ENCODE assay signal across 8 mouse cellular contexts in genomic region chr8:100772742-100773370, GRCm38 (mm10).
A peak's percentile ranks its signal among the peaks of the same experiment; 100 is the strongest.
DNase-seq lines count a peak whose midpoint lies in the region; ATAC-seq and TF ChIP-seq lines count a peak whose summit lies in the region.

No protein-coding gene starts in this region.

- no peak overlapping the region for H3K4me3 ChIP-seq in MEL (ENCODE audit: control insufficient read depth in 1 of 2, insufficient read depth in 1 of 2, low read depth in 2 of 2, low read length in 2 of 2)
- H3K4me3 ChIP-seq in embryonic facial prominence, embryonic 13.5 days, result peak overlapping the region; percentile 31
- H3K4me3 ChIP-seq in lung, postnatal 0 days (ENCODE audit: low read depth, low read length), result no peak overlapping the region

- TF ChIP-seq RAD21 in MEL (IDR thresholded peaks at IDR 0.05; ENCODE audit: low read depth, low read length), result peak; percentile 89

- H3K79me2 ChIP-seq in MEL (ENCODE audit: control insufficient read depth, insufficient read depth, low read length, poor library complexity), result no peaks in the 10 kb centered on the region

- peak; percentile 68 for DNase-seq in MEL (ENCODE audit: low read depth, low spot score)
- peak; percentile 32 for DNase-seq in adrenal gland, postnatal 25 days
- peak; percentile 49 for DNase-seq in heart, postnatal 4 days
- peak; percentile 47 to 81 for DNase-seq in layer of hippocampus, adult 18-20 months (ENCODE audit: low spot score in 2 of 2)
- peak; percentile 23 for DNase-seq in lung, postnatal 0 days (ENCODE audit: low spot score)
- peak; percentile 36 for DNase-seq in right cerebral cortex, postnatal 25 days
- DNase-seq in spleen, postnatal 10 days (ENCODE audit: low spot score in 2 of 2), result no peak

- WGBS in embryonic facial prominence, embryonic 13.5 days, result 17% methylated on average over 9 of the region's 9 CpGs
- 23% methylated on average over 9 of the region's 9 CpGs for WGBS in lung, postnatal 0 days

- TF ChIP-seq CTCF in MEL (IDR thresholded peaks at IDR 0.05 in 2 of 3, conservative IDR thresholded peaks at IDR 0.05 in 1 of 3; ENCODE audit: control insufficient read depth in 1 of 3, insufficient read depth in 1 of 3, low read depth in 2 of 3, low read length in 3 of 3, poor library complexity in 1 of 3, severe bottlenecking in 1 of 3), result peak; percentile 71 to 79 (median 77)
- TF ChIP-seq CTCF in lung, postnatal 0 days (IDR thresholded peaks at IDR 0.05), result peak; percentile 73

- no peaks in the 10 kb centered on the region for H3K9me3 ChIP-seq in MEL (replicated peaks; ENCODE audit: insufficient read depth, low read length)
- no peaks in the 10 kb centered on the region for H3K9me3 ChIP-seq in embryonic facial prominence, embryonic 13.5 days
- H3K9me3 ChIP-seq in lung, postnatal 0 days (ENCODE audit: low read length), result no peaks in the 10 kb centered on the region

- ATAC-seq in embryonic facial prominence, embryonic 13.5 days (ENCODE audit: insufficient number of reproducible peaks, insufficient read depth, low FRiP score, low TSS enrichment, low read depth), result no peak
- no peak for ATAC-seq in lung, postnatal 0 days

- no peak for TF ChIP-seq EP300 in MEL (IDR thresholded peaks at IDR 0.05; ENCODE audit: low read depth in 1 of 2, low read length in 2 of 2)
- TF ChIP-seq EP300 in lung, postnatal 0 days (IDR thresholded peaks at IDR 0.05), result no peak

- TF ChIP-seq POLR2A in MEL (IDR thresholded peaks at IDR 0.05; ENCODE audit: control insufficient read depth in 1 of 2, insufficient read depth in 1 of 2, low read depth in 1 of 2, low read length in 2 of 2, poor library complexity in 1 of 2), result no peak

- no peak overlapping the region for H3K9ac ChIP-seq in MEL (ENCODE audit: control insufficient read depth, low read depth, low read length, poor library complexity, severe bottlenecking)
- peak overlapping the region; percentile 65 for H3K9ac ChIP-seq in embryonic facial prominence, embryonic 13.5 days
- no peak overlapping the region for H3K9ac ChIP-seq in lung, postnatal 0 days (replicated peaks; ENCODE audit: low read depth)

- H3K4me2 ChIP-seq in embryonic facial prominence, embryonic 13.5 days, result peak overlapping the region; percentile 55
- no peak overlapping the region for H3K4me2 ChIP-seq in lung, postnatal 0 days (replicated peaks; ENCODE audit: low read depth, low read length)

- no peaks in the 10 kb centered on the region; a peak in 1 of 4 replicates for H3K4me1 ChIP-seq in MEL (ENCODE audit: control insufficient read depth in 1 of 2, insufficient read depth in 2 of 2, low read length in 2 of 2)
- no peaks in the 10 kb centered on the region for H3K4me1 ChIP-seq in embryonic facial prominence, embryonic 13.5 days
- no peaks in the 10 kb centered on the region for H3K4me1 ChIP-seq in lung, postnatal 0 days (ENCODE audit: insufficient read depth, low read depth, low read length)

- no peaks in the 10 kb centered on the region for H3K36me3 ChIP-seq in MEL (ENCODE audit: control insufficient read depth in 1 of 2, insufficient read depth in 2 of 2, low read length in 2 of 2)
- H3K36me3 ChIP-seq in embryonic facial prominence, embryonic 13.5 days, result no peaks in the 10 kb centered on the region
- no peaks in the 10 kb centered on the region for H3K36me3 ChIP-seq in lung, postnatal 0 days (ENCODE audit: insufficient read depth, low read length)

- H3K27me3 ChIP-seq in MEL (ENCODE audit: control insufficient read depth in 1 of 2, insufficient read depth in 2 of 2, low read length in 2 of 2), result no peaks in the 10 kb centered on the region
- H3K27me3 ChIP-seq in embryonic facial prominence, embryonic 13.5 days, result no peaks in the 10 kb centered on the region
- no peaks in the 10 kb centered on the region for H3K27me3 ChIP-seq in lung, postnatal 0 days (replicated peaks; ENCODE audit: insufficient read depth, low read length)

- H3K27ac ChIP-seq in MEL (ENCODE audit: control insufficient read depth, low read depth, low read length), result no peak overlapping the region
- H3K27ac ChIP-seq in embryonic facial prominence, embryonic 13.5 days, result no peak overlapping the region
- H3K27ac ChIP-seq in lung, postnatal 0 days (ENCODE audit: low read length), result no peak overlapping the region

TF ChIP-seq in MEL, 35 proteins besides CTCF, POLR2A, EP300 and RAD21:
- no peak for TF ChIP-seq GATA1 (IDR thresholded peaks at IDR 0.05; ENCODE audit: low read depth, low read length)
- no peak for TF ChIP-seq SIN3A (IDR thresholded peaks at IDR 0.05; ENCODE audit: low read length)
- no peak for TF ChIP-seq MEF2A (IDR thresholded peaks at IDR 0.05; ENCODE audit: extremely low read depth, insufficient replicate concordance, low read depth, low read length, poor library complexity, severe bottlenecking)
- TF ChIP-seq ELF1 (IDR thresholded peaks at IDR 0.05; ENCODE audit: low read depth, low read length), result no peak
- no peak for TF ChIP-seq HCFC1 (IDR thresholded peaks at IDR 0.05; ENCODE audit: low read depth, low read length)
- no peak for TF ChIP-seq MYB (IDR thresholded peaks at IDR 0.05; ENCODE audit: low read depth, low read length)
- TF ChIP-seq USF2 (IDR thresholded peaks at IDR 0.05; ENCODE audit: borderline replicate concordance in 1 of 2, insufficient read depth in 1 of 2, low read depth in 1 of 2, low read length in 2 of 2), result no peak
- TF ChIP-seq ZC3H11A (IDR thresholded peaks at IDR 0.05; ENCODE audit: low read depth, low read length), result peak; percentile 75
- no peak for TF ChIP-seq TBP (IDR thresholded peaks at IDR 0.05; ENCODE audit: low read depth, low read length)
- TF ChIP-seq MYC (IDR thresholded peaks at IDR 0.05; ENCODE audit: low read depth, low read length), result no peak
- no peak for TF ChIP-seq NELFE (IDR thresholded peaks at IDR 0.05; ENCODE audit: low read depth, low read length)
- no peak for TF ChIP-seq CHD1 (IDR thresholded peaks at IDR 0.05; ENCODE audit: low read depth, low read length)
- no peak for TF ChIP-seq MAZ (IDR thresholded peaks at IDR 0.05; ENCODE audit: low read depth, low read length)
- TF ChIP-seq TAL1 (IDR thresholded peaks at IDR 0.05; ENCODE audit: low read length), result no peak
- no peak for TF ChIP-seq MAFK (IDR thresholded peaks at IDR 0.05; ENCODE audit: borderline replicate concordance, low read depth, low read length)
- peak; percentile 80 for TF ChIP-seq SMC3 (IDR thresholded peaks at IDR 0.05; ENCODE audit: low read depth, low read length)
- no peak for TF ChIP-seq POLR2AphosphoS2 (IDR thresholded peaks at IDR 0.05; ENCODE audit: low read length)

Comparison
In these comparisons a context has a peak if more than half of its experiments do, and no peak if none do; other contexts are left out.
1. DNase-seq: peak in MEL (single experiment), adrenal gland, postnatal 25 days (single experiment), heart, postnatal 4 days (single experiment), layer of hippocampus, adult 18-20 months (2 of 2), lung, postnatal 0 days (single experiment) and right cerebral cortex, postnatal 25 days (single experiment); none in spleen, postnatal 10 days (0 of 2).